Mouse (Mus musculus) heart, adult 9 months (tissue): Measurements from ENCODE around the gene Snta1.
A peak's percentile ranks its signal among the peaks of the same experiment; 100 is the strongest.

Experiments
- DNase-seq, 2 experiments: peaks; one replicate each; pipeline ENCODE4 v3.0.0; 2022; ENCODE audit warnings: low spot score in 2 of 2

Gene Snta1

DNA sequence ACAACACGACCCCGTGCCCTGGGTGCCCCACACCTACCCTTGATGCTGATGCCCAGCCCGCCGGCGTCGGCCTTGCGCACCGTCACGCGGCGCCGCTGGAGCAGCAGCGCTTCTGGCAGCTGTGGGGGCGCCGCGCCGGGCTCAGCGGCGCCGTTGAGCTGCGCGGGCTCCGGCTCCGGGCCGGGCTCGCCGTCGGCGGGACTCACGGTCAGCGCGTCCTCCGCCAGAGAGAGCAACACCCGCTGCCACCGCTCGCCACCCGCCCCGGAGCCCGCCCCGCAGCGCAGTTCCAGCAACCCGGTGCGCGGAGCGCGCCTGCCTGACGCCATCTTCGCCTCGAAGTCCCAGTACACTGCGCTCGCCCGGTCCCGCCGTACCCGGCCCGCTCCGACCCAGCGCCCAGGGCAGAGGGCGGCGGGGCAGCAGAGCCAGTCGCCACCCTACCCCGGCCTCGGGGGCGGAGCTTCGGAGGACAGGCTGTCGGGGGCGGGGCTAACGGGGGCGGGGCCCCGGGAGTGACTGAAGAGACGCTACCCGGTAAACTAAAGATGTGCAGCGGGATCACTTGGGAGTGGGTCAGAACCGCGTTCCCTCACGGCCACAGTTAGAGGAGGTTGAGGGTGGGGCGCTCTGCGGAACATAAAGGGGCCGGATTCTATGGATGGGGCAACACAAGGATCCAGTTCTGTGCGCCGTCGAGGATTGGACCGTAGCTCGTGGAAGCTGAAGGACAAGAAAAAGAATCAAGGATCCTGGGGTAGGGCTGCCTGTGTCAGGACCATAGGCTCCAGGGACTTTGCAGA, at the start of gene Snta1:
Gene Snta1, minus strand, starts transcription at position 457 of the 803 bp plus-strand sequence.
- DNase-seq: peak; percentile 87

DNA sequence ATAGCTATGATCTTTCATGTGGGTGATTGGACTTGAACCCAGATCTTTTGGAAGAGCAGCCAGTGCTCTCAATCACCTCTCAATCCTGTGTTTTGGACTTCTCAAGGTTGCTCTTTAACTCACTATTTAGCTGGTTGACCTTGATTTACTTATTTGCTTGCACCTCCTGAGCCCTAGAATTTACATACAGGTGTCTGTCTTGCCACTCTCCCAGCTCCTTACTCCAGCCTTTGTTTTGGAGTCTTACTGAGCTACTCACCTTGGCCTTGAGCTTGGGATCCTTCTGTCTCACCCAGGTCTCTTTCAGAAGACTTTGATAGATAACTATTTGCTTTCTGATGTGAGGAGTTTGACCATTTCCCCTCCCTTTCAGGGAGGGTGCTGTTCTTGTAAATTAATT, 48.7 kb upstream of the Snta1 start:
- no peak for DNase-seq

DNA sequence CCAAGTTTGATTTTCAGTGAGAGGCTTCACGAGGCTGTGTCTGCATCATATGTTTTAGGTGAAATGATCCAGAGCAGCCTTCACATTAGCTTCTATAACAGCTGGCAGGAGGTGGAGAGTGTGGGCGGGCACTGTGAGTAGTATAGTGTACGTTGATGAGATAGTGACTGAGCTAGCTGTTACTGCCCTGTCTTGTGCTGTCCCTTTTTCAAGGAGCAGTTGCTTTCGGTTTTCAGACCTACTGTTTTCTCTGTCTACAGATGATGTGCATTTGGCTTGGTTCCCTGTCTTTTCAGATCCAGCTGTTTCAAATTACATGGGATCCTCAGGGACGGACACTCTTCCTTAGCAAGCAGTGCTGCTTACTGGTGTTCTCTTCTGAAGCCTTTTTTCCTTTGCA, 47.9 kb upstream of the Snta1 start:
- DNase-seq: peak; percentile 72 to 80

DNA sequence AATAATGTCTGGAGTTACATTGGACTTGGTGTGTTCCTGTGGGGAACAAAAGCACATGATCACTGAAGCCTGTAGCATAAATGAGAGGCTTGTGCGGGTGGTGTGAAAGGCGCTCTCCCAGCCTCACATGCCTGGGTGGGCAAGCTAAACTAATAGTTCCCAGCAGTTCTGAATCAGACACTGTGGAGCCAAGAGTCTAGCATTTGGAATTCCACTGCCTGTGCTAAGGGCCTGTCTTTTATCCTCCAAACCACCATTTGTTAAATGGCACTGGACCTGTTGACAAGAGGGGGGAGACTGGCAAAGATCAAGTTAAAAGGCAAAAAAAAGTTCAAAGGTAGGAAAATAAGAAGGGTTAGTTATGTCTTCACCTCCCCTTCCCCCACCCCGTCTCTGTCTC, 46.7 kb upstream of the Snta1 start:
- DNase-seq: peak in 1 of 2 experiments; percentile 12

DNA sequence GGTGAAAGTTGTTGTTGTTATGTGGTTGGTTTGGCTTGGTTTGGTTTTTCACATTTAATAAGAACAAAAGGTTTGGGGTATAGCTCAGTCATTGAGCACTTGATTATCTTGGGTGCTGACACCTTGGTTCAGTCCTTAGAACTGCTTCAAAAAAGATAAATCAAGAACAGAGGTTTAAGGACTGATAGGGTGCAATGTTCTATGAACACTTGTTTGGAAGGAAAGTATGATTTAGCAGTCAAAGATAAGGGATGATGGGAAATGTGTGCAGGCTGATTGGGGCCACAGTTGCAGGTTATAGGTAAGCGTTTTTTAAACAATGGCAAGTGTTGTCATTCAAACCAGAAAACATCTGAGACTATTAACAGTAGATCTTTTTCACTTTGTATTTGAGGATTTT, 46.2 kb upstream of the Snta1 start:
- no peak for DNase-seq

DNA sequence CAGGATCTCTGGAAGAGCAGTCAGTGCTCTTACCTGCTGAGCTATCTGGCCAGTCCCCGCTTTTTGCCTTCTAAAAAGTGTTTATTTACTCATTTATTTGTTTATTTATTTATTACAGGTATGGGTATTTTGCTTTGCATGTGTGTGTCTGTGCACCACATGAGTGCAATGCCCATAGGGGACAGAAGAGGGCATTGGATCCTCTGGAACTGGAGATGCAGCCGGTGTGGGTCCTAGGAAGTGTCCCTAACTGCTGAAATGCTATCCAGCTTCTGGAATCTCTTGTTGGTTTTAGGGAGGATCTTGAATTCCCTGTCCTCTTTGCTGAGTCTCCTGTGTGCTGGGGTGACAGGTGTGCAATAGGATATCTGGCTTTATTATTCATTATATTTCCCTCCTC, 45.1 kb upstream of the Snta1 start:
- DNase-seq: no peak

DNA sequence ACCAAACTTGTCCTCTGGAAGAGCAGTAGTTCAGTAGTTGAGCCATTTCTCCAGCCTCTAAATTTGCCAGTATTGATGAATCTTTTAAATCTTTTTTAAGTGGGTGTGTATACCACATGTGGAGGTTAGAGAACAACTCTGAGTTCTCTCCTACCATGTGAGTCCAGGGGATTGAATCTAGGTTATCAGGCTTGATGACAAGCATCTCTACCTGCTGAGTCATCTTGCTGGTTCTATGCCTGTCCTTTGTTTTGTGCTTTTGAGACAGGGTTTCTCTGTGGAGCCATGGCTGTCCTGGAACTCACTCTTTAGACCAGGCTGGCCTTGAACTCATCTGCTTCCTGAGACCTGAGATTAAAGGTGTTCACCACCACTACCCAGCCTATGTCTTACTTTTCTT, 40.7 kb upstream of the Snta1 start:
- DNase-seq: no peak

DNA sequence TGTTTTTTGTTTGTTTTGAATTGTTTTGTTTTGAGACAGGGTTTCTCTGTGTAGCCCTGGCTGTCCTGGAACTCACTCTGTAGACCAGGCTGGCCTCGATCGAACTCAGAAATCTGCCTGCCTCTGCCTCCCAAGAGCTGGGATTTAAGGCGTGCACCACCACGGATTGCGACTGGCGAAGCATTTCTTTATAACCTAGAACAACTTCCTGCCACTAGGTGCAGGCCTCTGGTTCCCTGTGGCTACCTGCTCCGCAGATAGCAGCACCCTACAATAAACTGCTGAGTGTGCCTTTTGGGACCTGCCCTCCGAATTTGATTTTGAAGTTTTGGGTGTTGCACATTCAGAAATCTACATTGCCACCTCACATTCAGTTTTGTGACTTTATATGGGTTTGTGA, 39.9 kb upstream of the Snta1 start:
- no peak for DNase-seq

DNA sequence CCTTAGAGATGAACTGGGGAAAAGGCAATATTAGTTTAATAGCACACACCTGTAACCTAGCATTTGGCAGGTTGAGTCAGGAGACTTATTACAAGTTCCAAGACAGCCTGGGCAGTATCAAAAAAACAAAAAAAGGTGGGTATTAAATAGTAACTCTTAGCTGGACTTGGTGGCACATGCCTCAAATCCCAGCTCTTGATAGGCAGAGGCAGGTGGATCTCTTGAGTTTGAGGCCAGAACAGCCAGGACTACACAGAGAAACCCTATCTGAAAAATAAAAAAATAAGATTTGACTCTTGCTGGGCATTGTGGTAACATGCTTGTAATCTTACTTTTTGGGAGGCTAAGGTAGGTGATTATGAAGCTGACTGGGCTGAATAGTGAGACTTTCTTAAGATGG, 32.6 kb upstream of the Snta1 start:
- DNase-seq: no peak

DNA sequence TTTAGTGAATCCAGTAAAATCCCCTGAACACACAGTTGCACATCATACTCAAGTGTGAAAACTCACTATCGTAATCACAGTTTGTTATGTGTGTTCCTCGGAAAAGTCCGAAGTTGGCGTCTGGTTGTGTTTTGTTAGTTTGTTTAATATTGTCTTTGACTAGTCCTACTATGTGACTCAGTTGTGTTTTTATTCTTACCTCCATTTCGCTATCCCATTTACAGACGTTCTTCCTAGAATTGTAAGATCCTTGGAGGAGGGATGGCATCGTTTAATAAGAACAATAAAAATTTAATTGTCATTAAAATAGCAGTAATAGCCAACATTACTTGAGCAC, 29.3 kb upstream of the Snta1 start:
- no peak for DNase-seq

DNA sequence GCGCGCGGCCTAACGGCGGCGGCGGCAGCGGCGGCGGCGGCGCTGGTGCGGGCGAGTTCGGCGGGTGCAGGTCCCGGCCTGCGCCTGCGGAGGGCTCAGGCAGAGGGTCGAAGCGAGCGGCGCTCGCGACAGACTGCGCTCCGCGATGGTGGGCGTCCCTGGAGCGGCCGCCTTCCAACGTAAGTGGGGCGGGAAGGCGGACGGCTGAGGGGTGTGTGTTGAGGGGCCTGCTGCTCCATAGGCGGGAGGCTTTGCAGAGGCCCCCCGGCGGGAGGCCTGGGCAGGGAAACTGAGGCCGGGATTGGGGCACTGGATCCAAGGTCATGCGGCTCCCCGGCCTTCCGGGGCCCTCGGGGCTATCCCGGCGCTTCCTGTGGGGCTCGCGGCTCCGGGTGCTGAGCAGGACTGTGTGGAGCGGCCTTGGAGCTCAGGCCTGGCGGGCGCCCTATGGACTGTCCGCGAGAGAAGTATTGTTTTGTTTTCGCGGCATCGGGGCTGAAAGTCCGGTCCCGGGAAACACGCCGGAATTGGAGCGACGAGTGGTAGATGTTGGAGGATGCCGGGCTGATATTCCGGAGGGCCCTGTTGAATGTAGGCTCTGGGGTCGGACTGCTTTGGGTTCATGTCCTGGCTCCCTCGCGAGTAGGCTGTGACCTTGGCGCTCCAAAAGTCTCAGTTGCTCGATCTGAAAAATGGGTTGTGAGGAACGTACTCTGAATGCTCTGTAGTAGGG, 28.7 kb upstream of the Snta1 start, which contains the start of gene Cbfa2t2:
Gene Cbfa2t2, plus strand, starts transcription at position 24 of the 733 bp plus-strand sequence.
- no peak for DNase-seq

DNA sequence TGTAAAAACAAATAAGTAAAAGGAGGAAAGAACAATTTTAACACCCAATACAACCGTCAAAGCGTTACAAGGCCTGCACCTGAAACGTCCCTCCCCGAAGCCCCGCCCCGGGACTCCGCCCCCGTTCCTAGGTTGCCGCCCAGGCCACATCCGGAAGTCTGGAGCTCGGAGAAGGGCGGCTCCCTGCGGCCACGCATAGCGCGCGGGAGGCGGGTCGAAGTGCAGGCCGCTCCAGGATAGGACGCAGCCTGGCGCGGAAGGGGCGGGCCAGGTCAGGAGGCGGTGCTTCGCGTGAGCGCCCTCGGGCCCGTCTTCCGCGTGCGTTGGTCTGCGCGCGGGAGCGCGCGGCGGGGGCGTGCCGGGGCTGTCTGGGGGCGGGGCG, 28.2 kb upstream of the Snta1 start:
- peak; percentile 98 to 99 for DNase-seq

DNA sequence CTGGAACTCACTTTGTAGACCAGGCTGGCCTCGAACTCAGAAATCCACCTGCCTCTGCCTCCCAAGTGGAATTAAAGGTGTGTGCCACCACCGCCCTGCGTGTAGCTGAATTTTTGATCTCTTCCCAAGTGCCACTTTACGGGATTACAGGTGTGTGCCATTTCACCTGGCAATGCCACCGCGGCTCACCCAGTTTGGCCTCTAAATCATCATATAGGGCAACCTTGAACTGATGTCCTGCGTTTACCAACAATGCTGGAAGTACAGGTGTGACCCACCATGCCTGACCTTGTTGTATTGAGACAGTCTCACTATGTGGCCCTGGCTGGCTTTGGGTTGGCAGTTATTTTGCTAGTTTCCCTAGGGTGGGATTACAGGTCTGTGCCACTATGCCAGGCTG, 26.8 kb upstream of the Snta1 start:
- no peak for DNase-seq

DNA sequence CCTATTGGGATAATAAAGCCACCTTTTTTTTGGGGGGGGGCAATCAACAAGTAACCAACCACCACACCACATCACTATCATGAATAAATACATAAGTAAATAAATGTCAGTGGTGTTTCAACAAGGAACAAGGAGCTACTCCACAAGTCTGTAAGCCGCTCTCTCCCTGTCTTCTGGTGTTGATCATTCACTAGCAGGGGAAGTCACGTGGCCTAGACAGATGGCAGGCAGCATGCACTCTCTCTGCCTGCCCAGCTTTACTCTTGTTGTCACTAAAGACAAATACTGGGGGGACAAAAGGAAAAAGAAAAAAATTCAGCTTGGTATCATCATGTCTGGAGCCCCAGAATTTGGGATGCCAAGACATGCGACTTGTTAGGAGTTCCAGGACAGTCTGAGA, 25.5 kb upstream of the Snta1 start:
- DNase-seq: no peak

DNA sequence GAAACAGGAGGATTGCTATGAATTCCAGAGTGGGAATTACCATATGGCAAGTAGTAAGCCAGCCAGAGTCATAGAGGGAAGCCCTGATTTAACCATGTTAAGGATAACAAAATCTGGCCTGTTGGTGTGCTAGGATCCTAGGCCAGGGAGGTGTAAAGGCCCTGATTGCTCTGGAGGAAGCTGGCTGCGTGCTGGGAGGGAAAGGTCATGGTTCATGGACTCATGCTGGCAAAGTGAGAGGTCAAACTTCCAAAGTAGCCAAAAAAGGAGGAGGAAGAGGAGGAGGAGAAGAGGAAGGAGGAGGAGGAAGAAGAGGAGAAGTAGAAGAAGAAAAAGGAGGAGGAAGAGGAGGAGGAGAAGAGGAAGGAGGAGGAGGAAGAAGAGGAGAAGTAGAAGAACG, 24.8 kb upstream of the Snta1 start:
- DNase-seq: no peak

DNA sequence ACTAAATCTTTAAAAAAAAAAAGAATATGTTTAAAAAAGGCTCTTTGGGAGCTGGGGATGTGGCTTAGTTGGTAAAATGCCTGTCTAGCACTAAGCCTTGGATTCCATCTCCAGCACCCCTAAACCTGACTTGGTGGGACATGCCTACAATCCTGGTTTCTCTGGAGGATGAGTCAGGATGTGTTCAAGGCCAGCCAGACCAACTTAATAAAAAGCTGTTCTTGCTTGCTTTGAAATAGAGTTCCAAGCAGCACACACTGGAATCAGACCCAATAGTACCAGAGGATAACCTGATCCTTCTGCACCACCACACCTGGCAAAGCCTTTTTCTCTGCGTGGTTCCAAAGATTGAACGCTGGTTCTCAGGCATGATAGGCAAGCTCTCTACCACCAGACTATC, 22.7 kb upstream of the Snta1 start:
- DNase-seq: no peak

DNA sequence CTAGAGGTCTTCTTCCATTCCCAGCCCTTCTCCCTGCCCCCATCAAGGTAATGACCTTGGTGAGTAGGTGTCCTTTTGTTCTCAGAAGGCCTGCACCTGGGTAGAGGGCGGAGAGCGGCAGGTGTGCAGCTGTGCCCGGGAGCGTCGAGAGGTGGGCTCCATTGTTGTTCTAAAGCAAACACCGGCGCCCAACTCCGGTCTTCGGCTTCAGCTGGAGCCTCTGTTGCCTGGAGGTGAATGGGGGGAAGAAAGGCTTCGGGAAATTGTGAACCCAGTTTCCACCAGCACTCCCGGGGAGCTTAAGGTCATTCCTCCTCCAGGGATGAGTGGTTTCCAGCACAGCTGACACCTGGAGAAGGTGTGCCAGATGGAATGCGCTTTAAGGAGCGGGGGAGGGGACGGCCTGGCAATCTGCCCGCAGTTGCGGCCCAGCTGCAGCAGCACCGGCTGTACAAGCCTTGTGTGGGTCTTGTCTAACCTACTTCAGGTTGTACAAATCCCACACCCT, 20.0 kb upstream of the Snta1 start:
- no peak for DNase-seq

DNA sequence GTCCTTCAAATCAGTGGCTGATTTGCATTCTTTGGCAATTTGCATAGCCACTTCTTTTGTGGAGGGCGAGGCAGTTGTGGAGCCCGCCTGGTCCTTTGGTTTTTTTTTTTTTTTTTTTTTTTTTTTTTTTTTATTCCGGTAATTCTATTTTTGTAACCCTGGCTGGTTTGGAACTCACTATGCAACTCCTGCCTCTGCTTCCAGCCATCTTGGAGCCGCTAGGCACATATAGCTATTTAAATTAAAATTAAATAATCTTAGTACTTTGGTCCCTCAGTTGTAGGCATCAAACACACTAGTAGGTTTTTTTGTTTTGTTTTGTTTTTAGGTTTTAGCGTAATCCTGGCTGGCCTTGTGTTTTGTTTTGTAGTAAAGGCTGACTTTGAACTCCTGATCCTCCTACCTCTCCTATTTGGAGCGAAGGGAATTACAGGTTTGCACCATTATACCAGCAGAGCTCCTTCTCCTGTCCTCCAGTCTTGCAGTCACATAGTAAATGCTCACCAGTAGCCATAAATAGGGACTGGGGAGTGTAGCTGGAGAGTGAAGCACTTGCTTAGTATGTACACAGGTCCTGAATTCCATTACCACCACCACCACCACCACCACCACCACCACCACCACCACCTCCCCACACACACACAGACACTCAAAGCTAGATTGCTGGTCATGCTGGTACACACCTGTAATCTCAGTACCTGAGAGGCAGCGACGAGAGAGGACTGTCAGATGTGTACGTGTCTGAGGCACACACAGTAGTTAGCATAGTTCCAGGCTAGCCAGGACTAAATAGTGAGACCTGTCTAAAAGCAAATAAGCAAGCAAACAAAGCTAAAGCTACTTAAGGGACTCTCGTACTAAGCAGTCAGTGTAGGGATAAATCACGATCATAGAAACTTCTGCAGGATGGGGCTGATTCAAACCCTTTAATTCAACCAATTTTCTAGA, 19.3 kb upstream of the Snta1 start:
- DNase-seq: no peak

DNA sequence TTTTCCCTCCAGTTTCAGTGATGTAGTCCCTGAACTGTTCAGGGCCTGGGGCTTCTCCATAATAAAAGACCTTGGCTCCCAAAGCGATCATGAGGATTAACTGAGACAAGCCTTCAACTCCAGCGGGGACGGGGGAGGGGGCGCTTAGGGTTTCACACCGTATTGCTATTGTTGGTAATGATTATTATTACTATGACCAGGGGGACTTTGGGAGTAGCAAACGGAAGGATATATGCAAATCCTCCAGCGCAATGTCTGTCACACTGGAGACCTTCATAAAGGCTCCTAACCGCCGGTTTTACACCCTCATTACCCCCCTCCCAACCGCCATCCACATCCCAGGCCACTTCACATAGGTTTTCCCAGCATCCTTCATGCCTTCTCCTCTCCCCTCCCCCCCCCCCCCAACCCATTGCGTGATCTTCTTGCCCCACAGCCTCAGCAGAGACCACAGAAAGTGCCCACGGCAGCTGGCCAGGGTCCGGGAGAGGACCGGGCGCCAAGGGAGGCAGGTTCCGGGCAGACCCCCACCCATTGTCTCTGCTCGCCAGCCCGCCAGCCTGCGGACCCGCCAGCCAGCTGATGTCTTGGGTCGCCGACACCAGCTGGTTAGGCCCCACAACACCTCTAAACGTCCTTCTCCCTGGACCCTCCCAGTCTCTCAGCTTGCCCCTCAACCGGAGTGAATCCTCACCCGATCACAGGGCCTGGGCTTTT, 18.4 kb upstream of the Snta1 start:
- no peak for DNase-seq

DNA sequence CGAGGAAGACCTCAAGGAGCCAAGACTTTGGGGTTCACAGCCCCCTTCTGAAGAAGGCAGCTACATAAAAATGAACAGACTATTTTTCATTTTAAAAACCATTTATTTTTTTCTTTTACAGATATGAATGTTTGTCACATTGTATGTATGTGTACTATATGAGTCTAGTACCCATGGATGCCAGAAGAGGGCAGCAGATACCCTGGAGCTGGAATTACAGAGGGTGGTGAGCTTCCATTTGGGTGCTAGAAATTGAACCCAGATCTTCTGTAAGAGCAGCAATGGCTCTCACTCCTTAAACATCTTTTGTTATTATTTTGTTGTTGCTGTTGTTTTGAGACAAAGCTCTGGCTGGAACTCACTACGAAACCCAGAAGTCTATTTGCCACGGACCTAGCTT, 17.6 kb upstream of the Snta1 start:
- DNase-seq: no peak

DNA sequence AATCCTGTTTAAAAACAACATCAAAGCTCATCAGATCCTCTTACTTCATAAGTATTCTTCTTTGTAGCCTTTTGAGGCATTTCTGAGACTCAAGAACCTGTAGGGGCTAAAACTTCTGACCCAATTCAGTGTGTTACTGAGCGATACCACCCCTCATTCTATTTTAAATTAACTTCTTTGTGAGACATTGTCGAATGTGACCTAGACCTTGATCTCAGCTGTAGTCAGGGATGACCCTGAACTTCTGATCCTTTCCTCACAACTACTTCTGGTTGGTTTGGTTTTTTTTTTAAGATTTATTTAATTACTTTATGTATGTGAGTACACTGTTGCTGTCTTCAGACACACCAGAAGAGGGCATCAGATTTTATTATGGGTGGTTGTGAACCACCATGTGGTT, 15.6 kb upstream of the Snta1 start:
- no peak for DNase-seq
